Mouse (Mus musculus) CD4-positive, CD25-positive, alpha-beta regulatory T cell (primary cell): ENCODE data around the gene D10Wsu102e. TPM values are rescaled to one million over a fixed set of nuclear protein-coding genes. Genes with fewer than 3 reads are reported as not detected.

Experiments
- polyA plus RNA-seq: library from polyadenylated mRNA; unstranded; fragments of 100-300 nt; shearing (Covaris generic); gene quantifications from one replicate; pipeline ENCODE4 v1.2.1, GENCODE M21; 2017

The D10Wsu102e gene
- 0.93 TPM for polyA plus RNA-seq

DNA sequence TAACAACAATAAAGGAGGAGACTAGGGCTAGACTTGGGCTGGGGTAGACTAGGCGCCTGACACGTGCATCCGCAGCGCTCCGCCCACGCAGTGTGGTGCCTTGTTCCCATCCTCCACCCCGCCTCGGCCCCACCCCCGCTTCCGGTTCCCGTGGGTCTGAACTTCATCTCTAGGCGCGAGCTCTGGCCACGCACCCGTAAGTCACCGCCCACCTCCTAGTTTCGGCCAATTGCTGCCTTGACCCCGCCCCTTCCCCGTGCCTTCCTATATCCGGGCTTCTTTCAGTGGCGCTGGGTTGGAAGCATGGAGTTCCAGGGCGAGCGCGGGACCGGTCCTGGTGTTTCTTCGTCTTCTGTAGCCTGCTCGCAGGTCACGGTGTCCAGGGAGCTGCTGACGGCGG, at the start of gene D10Wsu102e:
TSS of gene D10Wsu102e (plus strand) at position 266 of the 400 bp plus-strand sequence.

DNA sequence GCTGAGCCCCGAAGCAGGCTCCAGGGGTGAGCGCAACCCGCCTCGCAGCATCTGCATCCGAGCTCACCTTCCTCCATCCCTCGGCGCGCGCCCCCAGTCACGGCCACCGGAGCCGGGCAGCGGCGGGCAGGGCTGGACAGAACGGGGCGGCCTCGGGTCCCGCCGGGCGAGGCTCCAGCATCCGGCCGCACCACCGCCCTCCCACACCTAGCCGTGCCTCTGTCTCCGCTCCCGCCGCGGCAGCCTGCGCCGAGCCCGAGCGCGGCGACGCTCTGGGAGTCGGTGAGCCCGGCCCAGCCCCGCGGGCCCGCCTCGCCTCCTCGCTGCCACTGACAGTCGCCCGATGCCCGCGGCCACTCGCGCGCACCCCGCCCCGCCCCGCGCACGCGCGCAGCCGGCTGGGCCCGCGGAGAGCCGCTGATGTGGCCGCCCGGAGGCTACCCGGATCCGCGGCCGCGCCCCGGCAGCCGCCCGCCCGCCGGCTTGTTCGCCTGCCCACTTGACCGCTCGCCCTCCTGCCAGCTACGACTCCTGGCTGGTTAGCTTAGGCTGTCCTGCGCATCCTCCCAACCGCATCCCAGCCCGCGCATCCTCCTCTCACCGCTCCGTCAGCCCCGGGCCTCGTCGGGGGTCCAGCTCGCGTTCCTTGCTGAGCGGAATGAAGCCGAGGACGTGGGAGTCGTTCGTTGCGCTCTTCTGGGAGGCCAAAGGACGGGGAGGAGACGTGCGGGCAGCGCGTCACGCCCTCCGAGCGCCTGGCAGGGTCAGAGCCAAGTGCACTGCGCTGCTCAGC, 22.7 kb upstream of the D10Wsu102e start, which contains the start of gene Slc41a2:
TSS of gene Slc41a2 (minus strand) at position 724 of the 793 bp plus-strand sequence.

DNA sequence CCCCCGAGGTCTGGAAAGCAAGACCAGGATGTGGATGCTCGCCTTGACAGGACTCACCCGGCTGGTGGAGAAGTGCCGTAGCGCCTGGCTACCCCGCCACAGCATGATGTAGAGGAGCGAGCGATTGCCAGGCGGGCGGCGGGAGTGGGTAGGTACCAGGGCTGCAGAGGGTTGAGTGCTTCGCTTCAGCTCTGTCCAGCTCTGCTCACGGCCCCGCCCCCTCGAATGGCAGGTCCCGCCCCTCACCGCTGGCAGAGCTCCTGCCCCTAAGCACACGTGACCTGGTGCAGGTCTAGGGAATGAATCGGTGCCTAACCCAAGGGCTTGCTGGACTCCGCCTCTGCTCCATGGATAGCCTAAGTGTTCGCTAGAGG, 173.9 kb downstream of the D10Wsu102e start, which contains the start of gene Aldh1l2:
TSS of gene Aldh1l2 (minus strand) at position 231 of the 374 bp plus-strand sequence.

Other genes starting within 250 kb of the D10Wsu102e start
- 0.19 TPM for gene Slc41a2, start 22.3 kb upstream of the D10Wsu102e start, polyA plus RNA-seq
- gene Aldh1l2, start 173.9 kb downstream of the D10Wsu102e start, polyA plus RNA-seq = 0.34 TPM
- gene Washc4, start 183.5 kb downstream of the D10Wsu102e start, polyA plus RNA-seq = 41.0 TPM